ENCODE assay signal across 25 mouse cellular contexts in genomic region chr15:25557566-25557965, GRCm38 (mm10).
A peak's percentile ranks its signal among the peaks of the same experiment; 100 is the strongest.
DNase-seq lines count a peak whose midpoint lies in the region; ATAC-seq and TF ChIP-seq lines count a peak whose summit lies in the region.
"Had no signal": no experiment of that assay in that cellular context is flagged by ENCODE, and none has a peak within 500 bp of the region (broad histone marks: within the 10 kb centered on the region; RNA-seq: fewer than 3 reads in every experiment).

No protein-coding gene starts in this region.

- H3K4me3 ChIP-seq in heart, adult 2 months: no peak overlapping the region
- H3K4me3 ChIP-seq in lung, embryonic 15.5 days: no peak overlapping the region
- H3K4me3 ChIP-seq in intestine, postnatal 0 days (ENCODE audit: low read depth, low read length): no peak overlapping the region
- H3K4me3 ChIP-seq in stomach, postnatal 0 days (ENCODE audit: low read depth, low read length): no peak overlapping the region
- H3K4me3 ChIP-seq: embryonic facial prominence, embryonic 12.5 days; embryonic facial prominence, embryonic 15.5 days; heart, embryonic 12.5 days; heart, embryonic 15.5 days had no signal

- TF ChIP-seq POLR2A in heart, adult 2 months (IDR thresholded peaks at IDR 0.05; ENCODE audit: insufficient read depth, low read depth, low read length): no peak

- H3K36me3 ChIP-seq in heart, adult 2 months (ENCODE audit: control insufficient read depth, insufficient read depth, low read length): no peaks in the 10 kb centered on the region
- no peaks in the 10 kb centered on the region for H3K36me3 ChIP-seq in lung, embryonic 15.5 days
- no peaks in the 10 kb centered on the region for H3K36me3 ChIP-seq in intestine, postnatal 0 days (ENCODE audit: control insufficient read depth, insufficient read depth)
- no peaks in the 10 kb centered on the region for H3K36me3 ChIP-seq in stomach, postnatal 0 days (ENCODE audit: control insufficient read depth, insufficient read depth, low read length)
- H3K36me3 ChIP-seq: embryonic facial prominence, embryonic 12.5 days; embryonic facial prominence, embryonic 15.5 days; G1E; heart, embryonic 12.5 days; heart, embryonic 15.5 days had no signal

- peak overlapping the region; percentile 55 for H3K27ac ChIP-seq in heart, adult 2 months
- peak overlapping the region; percentile 31; the same call in 1 of the 2 replicates for H3K27ac ChIP-seq in lung, embryonic 15.5 days
- H3K27ac ChIP-seq in intestine, postnatal 0 days (ENCODE audit: low read depth, low read length): no peak overlapping the region
- no peak overlapping the region for H3K27ac ChIP-seq in stomach, postnatal 0 days (replicated peaks)
- H3K27ac ChIP-seq: embryonic facial prominence, embryonic 12.5 days; embryonic facial prominence, embryonic 15.5 days; heart, embryonic 15.5 days; hindbrain, embryonic 14.5 days; hindbrain, postnatal 0 days had no signal

- peaks cover 4% of the 10 kb centered on the region for H3K4me1 ChIP-seq in heart, adult 2 months (ENCODE audit: control insufficient read depth, insufficient read depth, low read length)
- H3K4me1 ChIP-seq in lung, embryonic 15.5 days: peaks cover 20% of the 10 kb centered on the region
- no peaks in the 10 kb centered on the region for H3K4me1 ChIP-seq in intestine, postnatal 0 days (replicated peaks; ENCODE audit: control insufficient read depth, insufficient read depth, low read length)
- no peaks in the 10 kb centered on the region for H3K4me1 ChIP-seq in stomach, postnatal 0 days (replicated peaks; ENCODE audit: control insufficient read depth, insufficient read depth)
- H3K4me1 ChIP-seq: embryonic facial prominence, embryonic 12.5 days; embryonic facial prominence, embryonic 15.5 days had no signal

- H3K9me3 ChIP-seq in lung, embryonic 15.5 days: no peaks in the 10 kb centered on the region
- no peaks in the 10 kb centered on the region for H3K9me3 ChIP-seq in intestine, postnatal 0 days (ENCODE audit: control insufficient read depth)
- H3K9me3 ChIP-seq in stomach, postnatal 0 days (ENCODE audit: control insufficient read depth, low read length): no peaks in the 10 kb centered on the region
- H3K9me3 ChIP-seq: embryonic facial prominence, embryonic 12.5 days; embryonic facial prominence, embryonic 15.5 days; heart, embryonic 12.5 days; heart, embryonic 15.5 days had no signal

- no peak overlapping the region for H3K4me2 ChIP-seq in lung, embryonic 15.5 days
- H3K4me2 ChIP-seq in intestine, postnatal 0 days (replicated peaks; ENCODE audit: low read depth): no peak overlapping the region
- no peak overlapping the region for H3K4me2 ChIP-seq in stomach, postnatal 0 days (replicated peaks; ENCODE audit: low read depth)
- H3K4me2 ChIP-seq: embryonic facial prominence, embryonic 12.5 days; embryonic facial prominence, embryonic 15.5 days; heart, embryonic 12.5 days; heart, embryonic 15.5 days; hindbrain, embryonic 14.5 days had no signal

- 58% methylated on average over 8 of the region's 8 CpGs for WGBS in heart, adult 2 months
- 29% methylated on average over 8 of the region's 8 CpGs for WGBS in lung, embryonic 15.5 days
- WGBS in intestine, postnatal 0 days: 48% methylated on average over 8 of the region's 8 CpGs
- WGBS in stomach, postnatal 0 days: 32% methylated on average over 8 of the region's 8 CpGs

- TF ChIP-seq CTCF in heart, adult 2 months (IDR thresholded peaks at IDR 0.05): no peak
- no peak for TF ChIP-seq CTCF in intestine, postnatal 0 days (IDR thresholded peaks at IDR 0.05; ENCODE audit: low read depth)
- TF ChIP-seq CTCF in stomach, postnatal 0 days (IDR thresholded peaks at IDR 0.05; ENCODE audit: low read depth): no peak

- H3K27me3 ChIP-seq in heart, adult 2 months (ENCODE audit: control insufficient read depth, insufficient read depth, low read length): no peaks in the 10 kb centered on the region
- no peaks in the 10 kb centered on the region for H3K27me3 ChIP-seq in lung, embryonic 15.5 days
- H3K27me3 ChIP-seq in intestine, postnatal 0 days (replicated peaks; ENCODE audit: control insufficient read depth, insufficient read depth, low read length): no peaks in the 10 kb centered on the region
- H3K27me3 ChIP-seq in stomach, postnatal 0 days (ENCODE audit: control insufficient read depth, insufficient read depth, low read length): no peaks in the 10 kb centered on the region
- H3K27me3 ChIP-seq: CH12.LX; embryonic facial prominence, embryonic 12.5 days; embryonic facial prominence, embryonic 15.5 days; Patski had no signal

- ATAC-seq in lung, embryonic 15.5 days (ENCODE audit: borderline replicate concordance, extremely low read depth, low FRiP score, low TSS enrichment): 0 out of 2 replicates have a peak, but pooled peaks have one; percentile 63
- 0 out of 2 replicates have a peak, but pooled peaks have one; percentile 31 for ATAC-seq in intestine, postnatal 0 days
- peak; percentile 81 for ATAC-seq in stomach, postnatal 0 days (ENCODE audit: low FRiP score, low TSS enrichment)
- ATAC-seq: forebrain, embryonic 14.5 days; hindbrain, postnatal 0 days; Patski had no signal

- intact Hi-C loops in heart, adult 2 months (cut with DNase I): no loop called here
- intact Hi-C loops in heart, postnatal 25 days (cut with DNase I): no loop called here

- DNase-seq in heart, adult 2 months: no peak
- no peak for DNase-seq in heart, postnatal 25 days (ENCODE audit: low spot score)
- no peak for DNase-seq in lung, postnatal 4 days
- peak; percentile 25 for DNase-seq in stomach, postnatal 0 days (ENCODE audit: low spot score)
- no peak for DNase-seq in kidney, adult 18-20 months
- DNase-seq: adrenal gland, postnatal 10 days; adrenal gland, postnatal 36 days; B cell, adult 2 months; cerebellum, adult 11 months; cerebellum, adult 2 months; cerebellum, adult 9-11 months; cerebellum, postnatal 25 days; gastrocnemius, postnatal 10 days had no signal

- no peak overlapping the region for H3K9ac ChIP-seq in heart, adult 2 months (ENCODE audit: low read depth, low read length)
- H3K9ac ChIP-seq in lung, embryonic 15.5 days: no peak overlapping the region
- no peak overlapping the region for H3K9ac ChIP-seq in intestine, postnatal 0 days (ENCODE audit: low read depth, low read length)
- no peak overlapping the region for H3K9ac ChIP-seq in stomach, postnatal 0 days (ENCODE audit: low read length)
- H3K9ac ChIP-seq: embryonic facial prominence, embryonic 12.5 days; embryonic facial prominence, embryonic 15.5 days; heart, embryonic 12.5 days; heart, embryonic 15.5 days; hindbrain, embryonic 14.5 days had no signal

- no peak for TF ChIP-seq EP300 in heart, adult 2 months (IDR thresholded peaks at IDR 0.05; ENCODE audit: insufficient read depth, low read depth, low read length)
- no peak for TF ChIP-seq EP300 in stomach, postnatal 0 days (optimal IDR thresholded peaks at IDR 0.05)

- H3K79me2 ChIP-seq in heart, adult 2 months (replicated peaks; ENCODE audit: control insufficient read depth, insufficient read depth, low read length): no peaks in the 10 kb centered on the region

Comparison
In these comparisons a context has a peak if more than half of its experiments do, and no peak if none do; other contexts are left out.
1. H3K27ac ChIP-seq: peak in heart, adult 2 months (single experiment) and lung, embryonic 15.5 days (single experiment); none in intestine, postnatal 0 days (single experiment) and stomach, postnatal 0 days (single experiment).
2. ATAC-seq: peak in every context shown above with its lines; median percentile 81 in stomach, postnatal 0 days; 63 in lung, embryonic 15.5 days; 31 in intestine, postnatal 0 days.